Mouse (Mus musculus) embryonic fibroblast, embryonic 13.5 days (primary cell): ENCODE results near the gene 6330409D20Rik.

Experiments used
- CTCF ChIP-seq: IDR thresholded peaks from 2 replicates; pipeline ENCODE4 v1.5.1; 2011; ENCODE audit warnings: mild to moderate bottlenecking, control low read depth, low read length, moderate library complexity, borderline replicate concordance; ENCODE audit not compliant: insufficient read depth
- POLR2A ChIP-seq: IDR thresholded peaks from 2 replicates; pipeline ENCODE4 v1.6.1; 2011; ENCODE audit warnings: low read depth, mild to moderate bottlenecking, control low read depth, low read length, moderate library complexity

DNA sequence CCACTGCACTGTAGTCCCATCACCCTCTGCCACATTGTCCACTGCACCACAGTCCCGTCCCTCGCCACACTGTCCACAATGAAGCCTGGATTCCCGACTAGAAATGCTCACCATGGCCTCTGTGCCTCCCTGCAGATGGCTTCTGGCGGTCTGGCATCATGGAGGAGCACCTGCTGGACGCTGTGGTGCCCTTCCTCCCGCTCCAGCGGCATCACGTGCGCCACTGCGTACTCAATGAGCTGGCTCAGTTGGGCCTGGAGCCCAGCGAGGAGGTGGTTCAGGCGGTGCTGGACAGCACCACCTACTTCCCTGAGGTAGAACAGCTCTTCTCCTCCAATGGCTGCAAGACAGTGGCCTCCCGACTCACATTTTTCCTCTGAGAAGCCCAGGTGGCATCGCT is 20.5 kb upstream of the 6330409D20Rik start:
- TF ChIP-seq POLR2A (no peak), CTCF (no peak)
